Mouse (Mus musculus): Measurements from ENCODE around the gene Hfe. TPM values are rescaled to one million over a fixed set of nuclear protein-coding genes. Genes with fewer than 3 reads are reported as not detected.
A peak's percentile ranks its signal among the peaks of the same experiment; 100 is the strongest.
"Not testable (repeated sequence)": the region's sequence is repeated elsewhere in the genome, so short reads cannot be mapped to it uniquely, and the experiment has no call there.

The Hfe gene
- total RNA-seq, 2 experiments from 2014 or later, result 2.0 to 2.5 TPM

- peak in 1 of 2 experiments; percentile 71 for DNase-seq (ENCODE audit: extremely low spot score in 1 of 2, low spot score in 2 of 2)
- intact Hi-C loops (cut with DNase I), result loop anchor here (1.0 to 10.0 kb wide), 3 partner anchors 13 to 1653 kb away; partner anchors contain the start of genes Hist1h1c, Hist1h2ag, Hist1h2bc and Hist1h2bj
Observed at GRCm38 (mm10) chr13:23697491-23698299, 13.0 kb downstream of the Hfe start.

- peak in 1 of 2 experiments; percentile 49 for DNase-seq (ENCODE audit: extremely low spot score in 1 of 2, low spot score in 2 of 2)
- intact Hi-C loops (cut with DNase I), result loop anchor here (10.0 kb wide), 1 partner anchor 1651 kb away; the partner anchor contains the start of genes Hist1h2ag, Hist1h2bj and Hist1h4i
Observed at GRCm38 (mm10) chr13:23696061-23696474, 14.6 kb downstream of the Hfe start.

- intact Hi-C loops (cut with DNase I), result loop anchor here (10.0 kb wide), 1 partner anchor 1651 kb away; the partner anchor contains the start of genes Hist1h2ag, Hist1h2bj and Hist1h4i
- DNase-seq (ENCODE audit: extremely low spot score in 1 of 2, low spot score in 2 of 2), result no peak
Observed at GRCm38 (mm10) chr13:23695514-23695913, 15.1 kb downstream of the Hfe start, which contains the start of gene Hist1h1t. TSS of gene Hist1h1t (plus strand) at chr13:23695814.

- intact Hi-C loops (cut with DNase I), result loop anchor here (10.0 kb wide), 1 partner anchor 1650 kb away; the partner anchor contains the start of genes Hist1h2ag, Hist1h2bj and Hist1h4i
- no peak for DNase-seq (ENCODE audit: extremely low spot score in 1 of 2, low spot score in 2 of 2)
Observed at GRCm38 (mm10) chr13:23694956-23695355, 15.7 kb downstream of the Hfe start.

- intact Hi-C loops (cut with DNase I), result loop anchor here (10.0 kb wide), 1 partner anchor 1649 kb away; the partner anchor contains the start of genes Hist1h2ag, Hist1h2bj and Hist1h4i
Observed at GRCm38 (mm10) chr13:23693856-23694440, 16.7 kb downstream of the Hfe start.

GRCm38 (mm10) chr13:23689459-23689858 is 21.2 kb downstream of the Hfe start:
- intact Hi-C loops (cut with DNase I), result no loop called here
- no peak for DNase-seq (ENCODE audit: extremely low spot score in 1 of 2, low spot score in 2 of 2)

More at GRCm38 (mm10) chr13:23693856-23694440, 16.7 kb downstream of the Hfe start:
- DNase-seq (ENCODE audit: extremely low spot score in 1 of 2, low spot score in 2 of 2), result no peak

- DNase-seq (ENCODE audit: extremely low spot score in 1 of 2, low spot score in 2 of 2), result no peak
- intact Hi-C loops (cut with DNase I), result no loop called here
Observed at GRCm38 (mm10) chr13:23688956-23689355, 21.7 kb downstream of the Hfe start.

- DNase-seq (ENCODE audit: extremely low spot score in 1 of 2, low spot score in 2 of 2), result no peak
- intact Hi-C loops (cut with DNase I), result no loop called here
Observed at GRCm38 (mm10) chr13:23687907-23688306, 22.7 kb downstream of the Hfe start.

- intact Hi-C loops (cut with DNase I), result no loop called here
- DNase-seq (ENCODE audit: extremely low spot score in 1 of 2, low spot score in 2 of 2), result no peak
Observed at GRCm38 (mm10) chr13:23687181-23687580, 23.5 kb downstream of the Hfe start.

- no peak for DNase-seq (ENCODE audit: extremely low spot score in 1 of 2, low spot score in 2 of 2)
- intact Hi-C loops (cut with DNase I), result no loop called here
Observed at GRCm38 (mm10) chr13:23685966-23686365, 24.7 kb downstream of the Hfe start.

GRCm38 (mm10) chr13:23685121-23685861 is 25.4 kb downstream of the Hfe start:
- intact Hi-C loops (cut with DNase I), result no loop called here
- no peak for DNase-seq (ENCODE audit: extremely low spot score in 1 of 2, low spot score in 2 of 2)

GRCm38 (mm10) chr13:23684295-23684945 is 26.2 kb downstream of the Hfe start:
- intact Hi-C loops (cut with DNase I), result loop anchor here (1.0 to 5.0 kb wide), 3 partner anchors 14 to 102 kb away; partner anchors contain the start of genes Hist1h1e, Hist1h2be, Hist1h4c and Hist1h4d
- peak in 1 of 2 experiments; percentile 62 for DNase-seq (ENCODE audit: extremely low spot score in 1 of 2, low spot score in 2 of 2)

GRCm38 (mm10) chr13:23683755-23684281 is 26.8 kb downstream of the Hfe start, which contains the start of the genes Hist1h2ac and Hist1h2bc:
TSS of gene Hist1h2ac (minus strand) at chr13:23683948.
TSS of gene Hist1h2bc (plus strand) at chr13:23684199.
- peak; percentile 79 to 95 for DNase-seq (ENCODE audit: extremely low spot score in 1 of 2, low spot score in 2 of 2)
- intact Hi-C loops (cut with DNase I), result loop anchor here (1.0 to 5.0 kb wide), 3 partner anchors 14 to 102 kb away; partner anchors contain the start of genes Hist1h1e, Hist1h2be, Hist1h4c and Hist1h4d

- not testable (repeated sequence) for DNase-seq (ENCODE audit: extremely low spot score in 1 of 2, low spot score in 2 of 2)
- intact Hi-C loops (cut with DNase I), result loop anchor here (5.0 kb wide), 2 partner anchors 61 to 101 kb away; partner anchors contain the start of genes Hist1h1e, Hist1h2be and Hist1h4d
Observed at GRCm38 (mm10) chr13:23682947-23683754, 27.5 kb downstream of the Hfe start.

GRCm38 (mm10) chr13:23682623-23682946 is 28.1 kb downstream of the Hfe start:
- no peak for DNase-seq (ENCODE audit: extremely low spot score in 1 of 2, low spot score in 2 of 2)
- intact Hi-C loops (cut with DNase I), result loop anchor here (5.0 kb wide), 2 partner anchors 60 to 100 kb away; partner anchors contain the start of genes Hist1h1e, Hist1h2be and Hist1h4d

- intact Hi-C loops (cut with DNase I), result loop anchor here (5.0 kb wide), 2 partner anchors 60 to 100 kb away; partner anchors contain the start of genes Hist1h1e, Hist1h2be and Hist1h4d
- no peak for DNase-seq (ENCODE audit: extremely low spot score in 1 of 2, low spot score in 2 of 2)
Observed at GRCm38 (mm10) chr13:23681990-23682582, 28.6 kb downstream of the Hfe start.

Measured in left cerebral cortex, postnatal 10 days (tissue).